Mouse (Mus musculus) forebrain, embryonic 12.5 days (tissue): ENCODE measurements around the gene Gm10310. TPM values are rescaled to one million over a fixed set of nuclear protein-coding genes. Genes with fewer than 3 reads are reported as not detected.
"Not testable (repeated sequence)": the region's sequence is repeated elsewhere in the genome, so short reads cannot be mapped to it uniquely, and the experiment has no call there.

Experiments
- ATAC-seq: fragments of 200-750 bp; cut with Nextera tagmentation; 2 replicates; pipeline ENCODE4 v1.8.0; 2017; ENCODE audit warnings: moderate TSS enrichment; ENCODE audit not compliant: low FRiP score
- H3K27ac ChIP-seq: fragments of 300-500 bp; sonication (generic); 2 replicates; pipeline ENCODE4 v1.5.1; 2016; ENCODE audit warnings: mild to moderate bottlenecking
- H3K27me3 ChIP-seq: fragments of 300-500 bp; sonication (generic); 2 replicates; pipeline ENCODE4 v1.6.1; 2016; ENCODE audit warnings: mild to moderate bottlenecking
- H3K36me3 ChIP-seq: fragments of 300-500 bp; sonication (generic); replicated peaks from 2 replicates; pipeline ENCODE4 v1.6.1; 2016; ENCODE audit warnings: mild to moderate bottlenecking
- H3K4me1 ChIP-seq: fragments of 300-500 bp; sonication (generic); 2 replicates; pipeline ENCODE4 v1.6.1; 2016
- H3K4me2 ChIP-seq: fragments of 300-500 bp; sonication (generic); 2 replicates; pipeline ENCODE4 v1.6.1; 2016; ENCODE audit warnings: mild to moderate bottlenecking, moderate library complexity
- H3K4me3 ChIP-seq: fragments of 300-500 bp; sonication (generic); replicated peaks from 2 replicates; pipeline ENCODE4 v1.5.1; 2016; ENCODE audit warnings: mild to moderate bottlenecking
- H3K9ac ChIP-seq: fragments of 300-500 bp; sonication (generic); 2 replicates; pipeline ENCODE4 v1.6.1; 2016; ENCODE audit warnings: mild to moderate bottlenecking
- H3K9me3 ChIP-seq: fragments of 300-500 bp; sonication (generic); 2 replicates; pipeline ENCODE4 v1.6.1; 2016
- WGBS: fragments of 180-500 bp; shearing (Covaris S2); methylation state at CpG from one replicate; pipeline ENCODE4 v1.1.7; 2016; 5-methylcytosine and 5-hydroxymethylcytosine counted together
- polyA plus RNA-seq: library from polyadenylated mRNA; unstranded; fragments of >200 nt; fragmentation: Nextera tagmentation; extraction: Ambion mirVana; gene quantifications from 2 replicates; pipeline ENCODE4 v1.2.1, GENCODE M21; 2016

Gene Gm10310
- not detected in 2 replicates for polyA plus RNA-seq

GRCm38 (mm10) chr10:129984962-129985361, at the start of gene Gm10310:
Gm10310 (minus strand) TSS chr10:129985062.
- H3K27me3 ChIP-seq, H3K4me3 ChIP-seq, H3K9ac ChIP-seq, H3K36me3 ChIP-seq, H3K4me2 ChIP-seq, H3K27ac ChIP-seq, ATAC-seq, H3K4me1 ChIP-seq, H3K9me3 ChIP-seq: not testable (repeated sequence)
- WGBS: no CpG with 5 or more reads among the region's 1 CpGs

- H3K4me1 ChIP-seq: no peaks in the 10 kb centered on the region
- H3K9ac ChIP-seq: no peak within 1 kb of the TSS
- H3K27me3 ChIP-seq: no peaks in the 10 kb centered on the region
- H3K27ac ChIP-seq: no peak within 1 kb of the TSS
- H3K9me3 ChIP-seq: no peaks in the 10 kb centered on the region
- no peak within 1 kb of the TSS for H3K4me2 ChIP-seq
- H3K36me3 ChIP-seq: no peaks in the 10 kb centered on the region
- ATAC-seq: no peak
- H3K4me3 ChIP-seq: no peak within 1 kb of the TSS
These were observed 45.2 kb upstream of the Gm10310 start, which contains the start of gene Olfr821 for GRCm38 (mm10) chr10:130030048-130030447. Olfr821 (plus strand) TSS chr10:130030348.

DNA sequence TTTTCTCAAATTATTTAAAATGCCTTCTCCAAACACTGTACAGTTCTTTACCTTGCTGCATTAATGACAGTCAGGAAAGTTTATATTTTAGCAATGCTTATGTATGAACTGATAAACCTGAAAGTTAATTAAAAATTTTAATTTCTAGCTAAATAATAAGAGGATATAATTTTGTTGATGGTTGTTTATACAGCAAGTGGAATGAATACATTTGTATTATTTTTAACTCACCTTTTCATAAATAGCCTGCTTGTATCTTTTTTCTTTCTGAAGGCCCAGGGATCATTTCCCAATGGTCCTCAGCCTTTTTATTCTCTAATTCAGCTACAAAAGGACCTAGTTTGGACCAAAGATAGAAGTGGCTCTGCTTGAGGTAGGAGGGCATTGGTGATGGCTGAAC, 27.5 kb upstream of the Gm10310 start, which contains the start of gene Olfr820:
Gene Olfr820 (plus strand): TSS at position 301 of the 400 bp plus-strand sequence.
- Histone ChIP-seq H3K36me3 (no peaks in the 10 kb centered on the region), H3K4me3 (no peak within 1 kb of the TSS), H3K9ac (no peak within 1 kb of the TSS), H3K9me3 (no peaks in the 10 kb centered on the region), H3K4me2 (no peak within 1 kb of the TSS), H3K4me1 (no peaks in the 10 kb centered on the region), H3K27ac (no peak within 1 kb of the TSS), H3K27me3 (no peaks in the 10 kb centered on the region)
- ATAC-seq: no peak

- not testable (repeated sequence) for H3K4me2 ChIP-seq
These were observed 20.5 kb upstream of the Gm10310 start for GRCm38 (mm10) chr10:130005366-130005765.

GRCm38 (mm10) chr10:130004104-130004503, 19.2 kb upstream of the Gm10310 start:
- not testable (repeated sequence) for ATAC-seq, H3K4me3 ChIP-seq, H3K4me1 ChIP-seq, H3K27me3 ChIP-seq, H3K9ac ChIP-seq, H3K4me2 ChIP-seq, H3K36me3 ChIP-seq, H3K27ac ChIP-seq, H3K9me3 ChIP-seq
- 94% methylated on average over 4 of the region's 4 CpGs for WGBS

More at GRCm38 (mm10) chr10:130005366-130005765, 20.5 kb upstream of the Gm10310 start:
- ATAC-seq, H3K4me3 ChIP-seq, H3K9me3 ChIP-seq, H3K27ac ChIP-seq, H3K9ac ChIP-seq, H3K36me3 ChIP-seq, H3K4me1 ChIP-seq, H3K27me3 ChIP-seq: not testable (repeated sequence)
- WGBS: 88% methylated on average over 4 of the region's 4 CpGs

DNA sequence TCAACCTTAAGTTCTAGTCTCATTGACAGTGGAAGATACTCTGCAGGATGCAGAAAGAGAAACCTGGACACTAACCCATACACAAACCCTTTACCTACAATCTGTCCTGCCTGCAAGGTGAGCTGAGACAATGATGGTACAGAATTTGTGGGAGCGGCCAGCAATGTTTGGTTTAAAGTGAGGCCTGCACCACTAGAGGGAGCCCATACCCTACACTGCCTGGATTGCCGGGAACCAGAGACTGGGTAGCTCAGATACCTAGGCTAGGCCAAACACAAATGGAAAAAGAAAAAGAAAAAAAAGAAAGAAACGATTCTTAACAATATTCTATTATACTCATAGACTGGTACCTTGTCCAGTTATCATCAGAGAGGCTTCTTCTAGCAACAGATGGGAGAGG, 3.0 kb downstream of the Gm10310 start:
- not testable (repeated sequence) for H3K4me2 ChIP-seq, H3K9me3 ChIP-seq, H3K4me3 ChIP-seq, H3K4me1 ChIP-seq, H3K27ac ChIP-seq, H3K36me3 ChIP-seq, H3K27me3 ChIP-seq, H3K9ac ChIP-seq
- peak; percentile 57; the same call in 1 of the 2 replicates for ATAC-seq
- WGBS: no CpG with 5 or more reads among the region's 3 CpGs

- H3K9ac ChIP-seq, ATAC-seq, H3K4me3 ChIP-seq, H3K36me3 ChIP-seq, H3K4me2 ChIP-seq, H3K27ac ChIP-seq, H3K4me1 ChIP-seq, H3K9me3 ChIP-seq, H3K27me3 ChIP-seq: not testable (repeated sequence)
- WGBS: no CpG with 5 or more reads among the region's 2 CpGs
These were observed 8.8 kb downstream of the Gm10310 start, which contains the start of gene Olfr247 for GRCm38 (mm10) chr10:129976040-129976439. Olfr247 (minus strand) TSS chr10:129976140.

DNA sequence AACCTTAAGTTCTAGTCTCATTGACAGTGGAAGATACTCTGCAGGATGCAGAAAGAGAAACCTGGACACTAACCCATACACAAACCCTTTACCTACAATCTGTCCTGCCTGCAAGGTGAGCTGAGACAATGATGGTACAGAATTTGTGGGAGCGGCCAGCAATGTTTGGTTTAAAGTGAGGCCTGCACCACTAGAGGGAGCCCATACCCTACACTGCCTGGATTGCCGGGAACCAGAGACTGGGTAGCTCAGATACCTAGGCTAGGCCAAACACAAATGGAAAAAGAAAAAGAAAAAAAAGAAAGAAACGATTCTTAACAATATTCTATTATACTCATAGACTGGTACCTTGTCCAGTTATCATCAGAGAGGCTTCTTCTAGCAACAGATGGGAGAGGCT, 11.9 kb downstream of the Gm10310 start:
- H3K27me3 ChIP-seq, H3K9me3 ChIP-seq, H3K4me2 ChIP-seq, H3K4me1 ChIP-seq, H3K9ac ChIP-seq, H3K36me3 ChIP-seq, H3K27ac ChIP-seq, H3K4me3 ChIP-seq: not testable (repeated sequence)
- WGBS: no CpG with 5 or more reads among the region's 3 CpGs
- ATAC-seq: 0 out of 2 replicates have a peak, but pooled peaks have one; percentile 46

DNA sequence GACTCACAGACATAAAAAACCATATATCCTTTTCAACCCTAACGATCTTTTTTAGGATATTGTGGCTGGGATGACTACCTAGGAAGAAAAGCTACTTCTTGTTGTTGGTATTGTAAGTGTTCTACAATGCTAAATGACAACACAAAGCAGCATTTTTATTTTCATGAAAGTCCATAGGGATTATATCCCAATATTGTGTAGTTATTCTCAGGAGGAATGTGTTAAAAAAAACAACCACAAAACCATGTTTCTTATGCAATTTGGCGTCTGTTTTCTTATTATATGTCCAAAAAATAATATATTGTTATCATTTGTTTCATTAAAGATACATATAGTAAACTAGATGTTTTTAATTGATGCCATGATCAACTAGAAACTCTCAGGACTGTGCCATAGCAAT, 17.7 kb downstream of the Gm10310 start, which contains the start of gene Olfr819:
Gene Olfr819 (minus strand): TSS at position 101 of the 400 bp plus-strand sequence.
- H3K27ac ChIP-seq, H3K9ac ChIP-seq, H3K4me1 ChIP-seq, H3K27me3 ChIP-seq, H3K4me2 ChIP-seq, H3K4me3 ChIP-seq, H3K9me3 ChIP-seq, ATAC-seq, H3K36me3 ChIP-seq: not testable (repeated sequence)
- 86% methylated on average over 2 of the region's 2 CpGs for WGBS

DNA sequence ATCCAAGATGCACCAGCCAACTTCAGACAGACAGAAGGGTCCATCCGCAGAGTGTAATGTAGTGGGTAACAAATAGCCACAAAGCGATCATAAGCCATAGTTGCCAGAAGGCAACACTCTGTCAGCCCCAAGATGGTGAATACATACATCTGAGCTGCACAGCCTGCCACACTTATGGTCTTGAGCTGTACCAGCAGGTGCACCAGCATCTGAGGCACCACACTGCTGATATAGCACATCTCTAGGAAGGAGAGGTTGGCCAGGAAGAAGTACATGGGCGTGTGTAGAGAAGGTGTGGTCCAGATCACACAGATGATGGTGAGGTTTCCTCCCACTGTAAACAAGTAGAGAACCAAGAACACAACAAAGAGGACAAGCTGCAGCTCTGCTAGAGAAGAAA, 18.6 kb downstream of the Gm10310 start:
- ATAC-seq, H3K9ac ChIP-seq, H3K9me3 ChIP-seq, H3K4me3 ChIP-seq, H3K4me2 ChIP-seq, H3K36me3 ChIP-seq, H3K27ac ChIP-seq, H3K4me1 ChIP-seq, H3K27me3 ChIP-seq: not testable (repeated sequence)
- 93% methylated on average over 2 of the region's 3 CpGs for WGBS

GRCm38 (mm10) chr10:129949000-129949399, 35.9 kb downstream of the Gm10310 start, which contains the start of gene Olfr818:
Olfr818 (minus strand) TSS chr10:129949100.
- Histone ChIP-seq H3K27ac (no peak within 1 kb of the TSS), H3K4me1 (no peaks in the 10 kb centered on the region), H3K36me3 (no peaks in the 10 kb centered on the region), H3K9ac (no peak within 1 kb of the TSS), H3K9me3 (no peaks in the 10 kb centered on the region), H3K4me3 (no peak within 1 kb of the TSS), H3K4me2 (no peak within 1 kb of the TSS), H3K27me3 (no peaks in the 10 kb centered on the region)
- 89% methylated on average over 2 of the region's 2 CpGs for WGBS
- ATAC-seq: no peak
